Mouse (Mus musculus) kidney, embryonic 16.5 days (tissue): ENCODE measurements around the gene Cxcl17. TPM values are rescaled to one million over a fixed set of nuclear protein-coding genes. Genes with fewer than 3 reads are reported as not detected.

Source experiments
- ATAC-seq: fragments of 200-750 bp; cut with Nextera tagmentation; 2 replicates; pipeline ENCODE4 v1.8.0; 2017; ENCODE audit warnings: moderate TSS enrichment; ENCODE audit not compliant: low FRiP score, low TSS enrichment
- H3K27ac ChIP-seq: fragments of 300-500 bp; sonication (generic); 2 replicates; pipeline ENCODE4 v1.5.1; 2014; ENCODE audit warnings: low read length
- H3K27me3 ChIP-seq: fragments of 300-500 bp; sonication (generic); 2 replicates; pipeline ENCODE4 v1.6.1; 2014; ENCODE audit warnings: low read length, control low read depth, mixed read lengths; ENCODE audit not compliant: insufficient read depth
- H3K36me3 ChIP-seq: fragments of 300-500 bp; sonication (generic); 2 replicates; pipeline ENCODE4 v1.6.1; 2014; ENCODE audit warnings: low read length, control low read depth, mixed read lengths; ENCODE audit not compliant: insufficient read depth
- H3K4me1 ChIP-seq: fragments of 300-500 bp; sonication (generic); 2 replicates; pipeline ENCODE4 v1.6.1; 2014; ENCODE audit warnings: low read length, control low read depth, mixed read lengths; ENCODE audit not compliant: insufficient read depth
- H3K4me2 ChIP-seq: fragments of 300-500 bp; sonication (generic); replicated peaks from 2 replicates; pipeline ENCODE4 v1.6.1; 2014; ENCODE audit warnings: low read depth, low read length
- H3K4me3 ChIP-seq: fragments of 300-500 bp; sonication (generic); 2 replicates; pipeline ENCODE4 v1.5.1; 2014; ENCODE audit warnings: mild to moderate bottlenecking, low read length
- H3K9ac ChIP-seq: fragments of 300-500 bp; sonication (generic); replicated peaks from 2 replicates; pipeline ENCODE4 v1.6.1; 2014; ENCODE audit warnings: low read length
- H3K9me3 ChIP-seq: fragments of 300-500 bp; sonication (generic); 2 replicates; pipeline ENCODE4 v1.6.1; 2016; ENCODE audit warnings: low read length, control low read depth
- WGBS: fragments of 180-500 bp; shearing (Covaris S2); extraction: QIAGEN DNeasy Blood & Tissue Kit; methylation state at CpG from one replicate; pipeline ENCODE4 v1.1.7; 2014; 5-methylcytosine and 5-hydroxymethylcytosine counted together
- polyA plus RNA-seq: library from polyadenylated mRNA; unstranded; fragments of >200 nt; fragmentation: Nextera tagmentation; extraction: Ambion mirVana; gene quantifications from 2 replicates; pipeline ENCODE4 v1.2.1, GENCODE M21; 2015

Gene Cxcl17
- polyA plus RNA-seq, 1 experiment from 2014 or later, result 0.65 TPM

DNA sequence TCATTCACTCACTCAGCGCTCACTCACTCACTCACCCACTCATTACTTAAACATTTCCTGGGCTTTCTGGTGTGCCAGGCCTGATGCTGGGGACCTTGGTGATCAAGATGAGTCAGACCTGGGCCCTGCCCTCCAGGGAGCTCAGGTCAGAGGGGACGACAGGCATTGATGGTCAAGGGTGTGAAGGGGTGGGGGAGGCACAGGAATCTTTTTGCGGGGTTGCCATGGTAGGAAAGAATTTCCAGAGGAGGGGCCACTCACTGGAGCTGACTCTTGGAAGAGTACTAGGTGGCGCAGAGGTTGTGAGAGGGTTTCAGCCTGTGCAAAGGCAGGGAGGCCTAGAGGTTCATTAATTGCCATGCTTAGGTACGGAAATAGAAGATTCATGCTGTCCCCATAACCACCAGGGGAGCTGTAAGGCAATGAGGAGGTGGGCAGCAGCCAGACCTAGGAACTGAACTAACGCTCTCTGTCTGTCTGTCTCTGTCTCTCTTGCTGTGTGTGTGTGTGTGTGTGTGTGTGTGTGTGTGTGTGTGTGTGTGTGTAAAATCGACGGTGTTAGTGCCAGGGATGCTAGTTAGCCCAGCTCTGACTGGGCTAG lies 35.5 kb downstream of the Cxcl17 start:
- H3K9me3 ChIP-seq, result no peaks in the 10 kb centered on the region
- 44% methylated on average over 8 of the region's 8 CpGs for WGBS
- no peaks in the 10 kb centered on the region for H3K27me3 ChIP-seq
- H3K27ac ChIP-seq, result no peak overlapping the region
- H3K9ac ChIP-seq, result no peak overlapping the region
- H3K4me3 ChIP-seq, result peak overlapping the region; percentile 43; the same call in 1 of the 2 replicates
- peak overlapping the region; percentile 55 for H3K4me2 ChIP-seq
- no peak for ATAC-seq
- no peaks in the 10 kb centered on the region for H3K36me3 ChIP-seq
- H3K4me1 ChIP-seq, result peaks cover 16% of the 10 kb centered on the region

DNA sequence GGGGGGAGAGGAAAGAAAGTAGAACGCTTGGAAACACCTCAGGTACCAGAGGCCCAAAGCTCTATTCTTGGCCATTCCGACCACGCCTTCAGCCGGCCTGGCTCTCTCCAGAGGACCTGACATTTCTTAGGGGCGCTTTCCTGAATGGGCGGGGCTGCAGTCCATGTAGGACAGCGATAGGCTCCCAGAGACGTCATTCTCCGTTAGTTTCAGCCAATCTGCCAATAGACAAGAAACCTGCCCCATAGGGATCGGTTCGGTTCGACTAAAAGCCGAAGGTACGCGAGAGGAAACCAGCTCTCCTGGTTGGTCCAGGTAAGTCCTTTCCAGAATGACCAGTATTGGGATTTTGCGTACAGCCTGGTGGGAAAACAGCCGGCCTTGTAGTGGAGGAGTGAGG lies 36.1 kb downstream of the Cxcl17 start:
- no peaks in the 10 kb centered on the region for H3K36me3 ChIP-seq
- ATAC-seq, result peak; percentile 58
- H3K4me3 ChIP-seq, result peak overlapping the region; percentile 43
- H3K9ac ChIP-seq, result peak overlapping the region; percentile 46; the same call in 1 of the 2 replicates
- H3K9me3 ChIP-seq, result no peaks in the 10 kb centered on the region
- H3K4me2 ChIP-seq, result peak overlapping the region; percentile 55
- H3K27me3 ChIP-seq, result no peaks in the 10 kb centered on the region
- H3K4me1 ChIP-seq, result peaks cover 16% of the 10 kb centered on the region
- 5% methylated on average over 17 of the region's 17 CpGs for WGBS
- H3K27ac ChIP-seq, result no peak overlapping the region

DNA sequence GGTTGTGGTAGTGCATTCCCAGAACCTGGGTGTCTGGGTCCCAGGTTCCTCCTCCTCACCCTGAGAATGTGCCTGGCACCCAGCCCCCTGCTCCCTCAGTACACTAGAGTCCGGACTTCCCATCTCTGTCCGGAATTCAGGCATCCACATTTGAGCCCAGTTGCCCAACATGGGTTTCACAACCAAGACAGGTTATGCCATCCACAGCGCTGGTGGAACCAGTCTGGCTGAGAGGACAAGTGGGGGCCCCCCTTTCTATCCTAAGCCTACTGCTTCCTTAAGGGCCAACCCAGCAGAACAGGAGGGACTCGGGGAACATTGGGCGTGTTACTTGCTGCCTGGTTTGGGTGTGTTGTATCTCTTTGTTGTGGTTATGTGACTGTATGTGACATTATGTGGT lies 40.2 kb downstream of the Cxcl17 start:
- H3K27ac ChIP-seq, result no peak overlapping the region
- H3K27me3 ChIP-seq, result peaks cover 29% of the 10 kb centered on the region
- peaks cover 14% of the 10 kb centered on the region for H3K4me1 ChIP-seq
- ATAC-seq, result no peak
- no peak overlapping the region for H3K4me3 ChIP-seq
- H3K36me3 ChIP-seq, result no peaks in the 10 kb centered on the region
- H3K9ac ChIP-seq, result no peak overlapping the region
- no peak overlapping the region for H3K4me2 ChIP-seq
- no peaks in the 10 kb centered on the region for H3K9me3 ChIP-seq
- WGBS, result 90% methylated on average over 5 of the region's 5 CpGs

DNA sequence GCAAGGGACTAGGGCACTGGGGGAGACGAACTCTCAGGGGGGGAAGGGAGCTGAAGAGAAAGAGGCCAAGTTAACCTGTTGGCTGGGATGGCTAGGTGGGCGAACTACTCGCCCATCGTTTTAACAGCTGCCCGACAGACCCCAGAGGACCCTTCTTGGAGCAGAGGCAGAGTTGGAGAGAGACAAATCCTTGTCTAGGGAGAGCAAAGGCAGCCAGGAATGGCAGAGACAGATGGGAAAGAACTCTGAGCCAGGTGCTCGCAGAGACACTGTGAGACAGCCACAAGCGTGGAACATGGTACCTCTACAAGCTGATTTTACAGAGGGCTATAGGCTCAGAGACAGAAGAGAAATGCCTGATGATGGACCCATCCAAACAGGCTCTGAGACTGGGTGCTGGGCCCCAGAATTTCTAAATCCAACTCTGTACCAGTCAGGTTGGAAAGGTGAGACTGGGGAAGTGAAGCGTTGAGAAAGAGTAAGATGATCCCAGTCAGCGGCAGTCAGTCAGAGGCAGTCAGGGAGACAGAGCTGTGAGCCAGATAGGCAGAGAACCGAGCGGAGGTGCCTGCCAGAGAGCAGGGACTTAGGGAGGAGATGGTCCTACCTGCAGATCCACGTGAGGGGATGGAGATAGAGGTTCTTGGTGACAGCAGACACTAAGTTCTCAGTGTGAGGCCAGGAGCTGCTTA lies 43.5 kb downstream of the Cxcl17 start, which contains the start of gene Cnfn:
Gene Cnfn, minus strand, starts transcription at position 667 of the 692 bp plus-strand sequence.
- H3K27me3 ChIP-seq, result peaks cover 43% of the 10 kb centered on the region
- 38% methylated on average over 12 of the region's 12 CpGs for WGBS
- no peak within 1 kb of the TSS for H3K27ac ChIP-seq
- peaks cover 5% of the 10 kb centered on the region; the same call in 1 of the 2 replicates for H3K36me3 ChIP-seq
- no peak within 1 kb of the TSS for H3K4me3 ChIP-seq
- peaks cover 9% of the 10 kb centered on the region for H3K4me1 ChIP-seq
- no peak within 1 kb of the TSS for H3K9ac ChIP-seq
- H3K4me2 ChIP-seq, result no peak within 1 kb of the TSS
- ATAC-seq, result no peak
- no peaks in the 10 kb centered on the region for H3K9me3 ChIP-seq

DNA sequence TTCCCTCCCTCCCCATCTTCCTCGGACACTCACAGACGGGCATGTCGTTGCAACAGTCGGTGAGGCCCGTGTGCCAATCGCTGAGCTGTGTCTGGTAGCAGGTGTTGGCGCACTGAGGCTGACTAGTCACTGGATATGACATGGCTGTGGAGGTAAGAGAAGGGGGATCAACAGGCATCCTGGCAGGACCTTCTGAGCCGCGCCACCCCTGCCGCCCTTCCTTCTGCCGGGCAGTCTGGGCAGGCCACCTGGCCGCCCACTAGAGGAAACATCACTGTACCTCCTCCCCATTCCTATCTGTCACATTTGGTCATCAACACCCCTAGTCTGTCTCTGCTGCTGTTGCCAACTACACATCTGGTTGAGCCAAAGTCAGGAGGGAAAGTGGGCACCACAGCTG lies 44.4 kb downstream of the Cxcl17 start:
- Histone ChIP-seq H3K4me3 (no peak overlapping the region), H3K4me1 (peaks cover 9% of the 10 kb centered on the region), H3K4me2 (peak overlapping the region; percentile 45), H3K27me3 (peaks cover 43% of the 10 kb centered on the region), H3K9me3 (no peaks in the 10 kb centered on the region), H3K36me3 (peaks cover 13% of the 10 kb centered on the region), H3K9ac (no peak overlapping the region), H3K27ac (no peak overlapping the region)
- 17% methylated on average over 12 of the region's 12 CpGs for WGBS
- ATAC-seq, result no peak

DNA sequence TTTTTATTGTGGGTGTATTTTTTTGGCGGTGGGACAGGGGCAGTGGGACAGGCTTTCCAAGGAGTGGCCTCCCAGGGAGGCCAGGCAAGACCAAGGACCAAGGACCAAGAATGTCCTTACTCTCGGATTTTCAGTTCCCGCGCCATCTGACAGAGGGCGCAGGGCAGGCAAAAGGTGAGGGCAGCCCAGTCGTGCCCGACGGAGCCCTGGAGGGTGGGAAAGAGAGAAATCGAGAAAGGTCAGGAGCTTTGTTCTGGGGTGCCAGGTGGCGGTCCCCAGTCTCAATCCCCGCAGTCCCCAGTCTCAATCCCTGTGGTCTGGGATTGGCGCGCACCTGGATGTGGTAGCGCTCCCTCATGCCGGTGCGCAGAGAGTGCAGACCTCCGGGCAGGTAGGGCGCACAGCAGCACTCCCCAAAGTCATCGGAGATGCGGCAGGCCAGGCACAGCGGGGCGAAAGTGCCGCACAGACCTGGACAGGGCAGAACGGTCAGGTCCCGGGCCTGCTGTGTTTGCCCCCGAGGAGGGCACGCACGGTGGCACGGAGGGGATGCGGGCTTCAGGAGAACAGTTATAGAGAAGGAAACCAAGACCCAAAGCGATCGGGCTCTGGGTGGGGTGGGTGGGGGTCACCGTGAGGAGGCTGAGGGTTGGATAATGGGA lies 44.9 kb downstream of the Cxcl17 start:
- Histone ChIP-seq H3K27me3 (peaks cover 43% of the 10 kb centered on the region), H3K9ac (peak overlapping the region; percentile 35; the same call in 1 of the 2 replicates), H3K4me2 (peak overlapping the region; percentile 45), H3K9me3 (no peaks in the 10 kb centered on the region), H3K4me3 (no peak overlapping the region), H3K27ac (no peak overlapping the region), H3K36me3 (peaks cover 15% of the 10 kb centered on the region), H3K4me1 (peaks cover 9% of the 10 kb centered on the region)
- peak; percentile 43; the same call in 1 of the 2 replicates for ATAC-seq
- WGBS, result 2% methylated on average over 33 of the region's 33 CpGs

DNA sequence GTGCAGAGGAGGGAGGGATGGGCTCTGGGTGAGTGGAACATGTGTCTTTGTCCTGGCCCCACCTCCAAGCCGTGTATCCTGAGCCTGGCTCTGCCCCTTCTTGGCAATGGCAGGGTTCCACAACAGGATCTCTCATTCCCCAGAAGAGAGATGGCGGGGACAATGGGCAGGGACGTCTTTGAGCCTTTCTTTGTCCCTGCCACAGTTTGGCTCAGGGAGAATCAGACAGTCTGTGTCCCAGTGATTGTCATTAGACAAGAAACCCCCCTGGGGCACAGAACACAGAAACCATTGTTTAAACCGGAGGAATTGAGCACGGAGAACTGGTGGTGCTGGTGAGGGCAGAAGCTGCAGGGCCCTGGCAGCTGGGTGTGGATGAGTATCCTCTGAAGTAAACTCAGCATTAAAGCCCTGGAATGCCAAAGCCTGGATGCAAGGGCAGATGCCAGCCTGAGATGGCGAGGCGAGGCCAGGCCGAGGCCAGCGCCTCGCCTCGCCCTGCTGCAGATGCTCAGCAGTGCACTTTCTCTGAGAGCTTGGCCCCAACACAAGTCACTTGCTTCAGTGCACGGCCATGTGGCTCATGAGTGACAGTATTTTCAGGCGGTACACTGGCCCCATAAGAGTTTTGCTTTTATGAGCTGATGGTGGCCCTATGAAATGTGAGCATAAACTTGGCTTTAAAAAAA lies 46.6 kb downstream of the Cxcl17 start:
- H3K9me3 ChIP-seq, result no peaks in the 10 kb centered on the region
- H3K9ac ChIP-seq, result no peak overlapping the region
- H3K4me1 ChIP-seq, result peaks cover 9% of the 10 kb centered on the region
- H3K27ac ChIP-seq, result no peak overlapping the region
- peaks cover 43% of the 10 kb centered on the region for H3K27me3 ChIP-seq
- peaks cover 23% of the 10 kb centered on the region for H3K36me3 ChIP-seq
- ATAC-seq, result no peak
- WGBS, result 55% methylated on average over 13 of the region's 13 CpGs
- H3K4me3 ChIP-seq, result no peak overlapping the region
- no peak overlapping the region for H3K4me2 ChIP-seq

DNA sequence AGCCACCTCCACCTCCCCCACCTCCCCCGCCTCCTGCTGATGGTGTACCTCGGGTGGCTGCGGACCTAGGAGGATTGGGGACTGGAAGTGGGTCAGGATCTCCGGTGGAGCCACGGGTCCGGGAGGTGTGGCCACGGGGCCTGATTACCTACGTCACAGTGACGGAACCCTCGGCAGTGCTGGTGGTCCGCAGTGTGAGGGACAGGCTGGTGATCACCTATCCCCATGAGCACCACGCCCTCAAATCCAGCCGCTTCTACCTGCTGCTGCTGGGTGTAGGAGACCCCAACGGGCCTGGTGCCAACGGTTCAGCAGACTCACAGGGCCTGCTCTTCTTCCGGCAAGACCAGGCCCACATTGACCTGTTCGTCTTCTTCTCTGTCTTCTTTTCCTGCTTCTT lies 49.1 kb downstream of the Cxcl17 start:
- no peak overlapping the region for H3K4me2 ChIP-seq
- H3K9me3 ChIP-seq, result no peaks in the 10 kb centered on the region
- H3K4me3 ChIP-seq, result no peak overlapping the region
- H3K27ac ChIP-seq, result no peak overlapping the region
- peaks cover 26% of the 10 kb centered on the region for H3K27me3 ChIP-seq
- H3K9ac ChIP-seq, result no peak overlapping the region
- ATAC-seq, result no peak
- H3K36me3 ChIP-seq, result peaks cover 44% of the 10 kb centered on the region
- H3K4me1 ChIP-seq, result peaks cover 4% of the 10 kb centered on the region
- WGBS, result 93% methylated on average over 17 of the region's 17 CpGs

DNA sequence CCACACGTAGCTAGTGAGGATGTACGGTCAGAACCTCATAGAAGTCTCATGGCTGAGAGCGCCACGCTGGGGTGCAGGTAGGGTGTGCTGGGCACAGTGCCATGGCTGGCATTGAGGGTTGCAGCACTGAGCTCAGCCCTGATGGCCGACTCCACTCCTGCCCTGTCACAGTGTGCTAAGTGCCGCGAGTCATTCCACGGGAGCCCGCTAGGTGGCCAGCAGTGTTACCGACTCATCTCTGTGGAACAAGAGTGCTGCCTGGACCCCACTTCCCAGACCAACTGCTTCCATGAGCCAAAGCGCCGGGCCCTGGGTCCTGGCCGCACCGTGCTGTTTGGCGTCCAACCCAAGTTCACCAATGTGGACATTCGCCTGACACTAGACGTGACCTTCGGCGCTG lies 49.5 kb downstream of the Cxcl17 start:
- 86% methylated on average over 19 of the region's 19 CpGs for WGBS
- H3K27ac ChIP-seq, result no peak overlapping the region
- no peak overlapping the region for H3K4me2 ChIP-seq
- H3K4me3 ChIP-seq, result no peak overlapping the region
- no peaks in the 10 kb centered on the region for H3K9me3 ChIP-seq
- peaks cover 21% of the 10 kb centered on the region for H3K27me3 ChIP-seq
- ATAC-seq, result no peak
- peaks cover 4% of the 10 kb centered on the region for H3K4me1 ChIP-seq
- peaks cover 47% of the 10 kb centered on the region for H3K36me3 ChIP-seq
- no peak overlapping the region for H3K9ac ChIP-seq
